Mouse (Mus musculus) hindbrain, embryonic 13.5 days (tissue): ENCODE measurements around the gene Cd2. TPM values are rescaled to one million over a fixed set of nuclear protein-coding genes. Genes with fewer than 3 reads are reported as not detected.

Experiments
- ATAC-seq: fragments of 200-750 bp; cut with Nextera tagmentation; 2 replicates; pipeline ENCODE4 v1.8.0; 2017; ENCODE audit warnings: moderate TSS enrichment; ENCODE audit not compliant: low FRiP score
- H3K27ac ChIP-seq: fragments of 300-500 bp; sonication (generic); 2 replicates; pipeline ENCODE4 v1.5.1; 2015; ENCODE audit warnings: inconsistent platforms, mild to moderate bottlenecking, moderate library complexity
- H3K27me3 ChIP-seq: fragments of 300-500 bp; sonication (generic); 2 replicates; pipeline ENCODE4 v1.6.1; 2015; ENCODE audit warnings: mild to moderate bottlenecking, inconsistent platforms
- H3K36me3 ChIP-seq: fragments of 300-500 bp; sonication (generic); 2 replicates; pipeline ENCODE4 v1.6.1; 2015; ENCODE audit warnings: mild to moderate bottlenecking, inconsistent platforms
- H3K4me1 ChIP-seq: fragments of 300-500 bp; sonication (generic); replicated peaks from 2 replicates; pipeline ENCODE4 v1.6.1; 2015; ENCODE audit warnings: inconsistent platforms
- H3K4me2 ChIP-seq: fragments of 300-500 bp; sonication (generic); 2 replicates; pipeline ENCODE4 v1.6.1; 2015; ENCODE audit warnings: inconsistent platforms, mild to moderate bottlenecking, moderate library complexity
- H3K4me3 ChIP-seq: fragments of 300-500 bp; sonication (generic); 2 replicates; pipeline ENCODE4 v1.5.1; 2015; ENCODE audit warnings: mild to moderate bottlenecking, inconsistent platforms
- H3K9ac ChIP-seq: fragments of 300-500 bp; sonication (generic); 2 replicates; pipeline ENCODE4 v1.6.1; 2015; ENCODE audit warnings: mild to moderate bottlenecking, inconsistent platforms
- H3K9me3 ChIP-seq: fragments of 300-500 bp; sonication (generic); 2 replicates; pipeline ENCODE4 v1.6.1; 2016; ENCODE audit warnings: inconsistent platforms
- WGBS: fragments of 180-500 bp; shearing (Covaris S2); methylation state at CpG from one replicate; pipeline ENCODE4 v1.1.7; 2015; 5-methylcytosine and 5-hydroxymethylcytosine counted together
- polyA plus RNA-seq: library from polyadenylated mRNA; unstranded; fragments of >200 nt; fragmentation: Nextera tagmentation; extraction: Ambion mirVana; gene quantifications from 2 replicates; pipeline ENCODE4 v1.2.1, GENCODE M21; 2015

Cd2 gene
- polyA plus RNA-seq, 1 experiment from 2014 or later, result not detected

GRCm38 (mm10) chr3:101278396-101278795, 9.3 kb downstream of the Cd2 start:
- ATAC-seq, result no peak

GRCm38 (mm10) chr3:101277830-101278229, 9.9 kb downstream of the Cd2 start:
- H3K9ac ChIP-seq, result no peak overlapping the region
- no peak overlapping the region for H3K4me3 ChIP-seq
- no peaks in the 10 kb centered on the region for H3K27me3 ChIP-seq
- H3K9me3 ChIP-seq, result no peaks in the 10 kb centered on the region
- no peak overlapping the region for H3K4me2 ChIP-seq
- WGBS, result 86% methylated on average over 4 of the region's 4 CpGs
- H3K4me1 ChIP-seq, result peaks cover 18% of the 10 kb centered on the region
- ATAC-seq, result no peak
- H3K27ac ChIP-seq, result no peak overlapping the region
- no peaks in the 10 kb centered on the region for H3K36me3 ChIP-seq

More at GRCm38 (mm10) chr3:101278396-101278795, 9.3 kb downstream of the Cd2 start:
- Histone ChIP-seq H3K9ac (no peak overlapping the region), H3K4me3 (no peak overlapping the region), H3K4me2 (no peak overlapping the region), H3K4me1 (peaks cover 18% of the 10 kb centered on the region), H3K36me3 (no peaks in the 10 kb centered on the region), H3K27ac (no peak overlapping the region), H3K27me3 (no peaks in the 10 kb centered on the region), H3K9me3 (no peaks in the 10 kb centered on the region)
- WGBS, result 93% methylated on average over 5 of the region's 5 CpGs

- no peak for ATAC-seq
- Histone ChIP-seq H3K27ac (no peak overlapping the region), H3K9me3 (no peaks in the 10 kb centered on the region), H3K27me3 (no peaks in the 10 kb centered on the region), H3K9ac (no peak overlapping the region), H3K4me1 (peaks cover 18% of the 10 kb centered on the region), H3K4me3 (no peak overlapping the region), H3K4me2 (no peak overlapping the region), H3K36me3 (no peaks in the 10 kb centered on the region)
- WGBS, result 71% methylated on average over 12 of the region's 12 CpGs
Measured at GRCm38 (mm10) chr3:101276501-101277320, 11.0 kb downstream of the Cd2 start.

- H3K9ac ChIP-seq, result no peak overlapping the region
- no peak for ATAC-seq
- H3K4me3 ChIP-seq, result no peak overlapping the region
- no peaks in the 10 kb centered on the region for H3K27me3 ChIP-seq
- H3K4me2 ChIP-seq, result no peak overlapping the region
- no peaks in the 10 kb centered on the region for H3K36me3 ChIP-seq
- H3K4me1 ChIP-seq, result peaks cover 13% of the 10 kb centered on the region
- WGBS, result 89% methylated on average over 16 of the region's 16 CpGs
- no peak overlapping the region for H3K27ac ChIP-seq
- H3K9me3 ChIP-seq, result no peaks in the 10 kb centered on the region
Measured at GRCm38 (mm10) chr3:101275636-101276300, 12.0 kb downstream of the Cd2 start.

- 92% methylated on average over 3 of the region's 3 CpGs for WGBS
- no peak overlapping the region for H3K4me2 ChIP-seq
- H3K36me3 ChIP-seq, result no peaks in the 10 kb centered on the region
- peaks cover 9% of the 10 kb centered on the region for H3K4me1 ChIP-seq
- H3K9ac ChIP-seq, result no peak overlapping the region
- H3K27ac ChIP-seq, result no peak overlapping the region
- no peak overlapping the region for H3K4me3 ChIP-seq
- no peaks in the 10 kb centered on the region for H3K9me3 ChIP-seq
- no peaks in the 10 kb centered on the region for H3K27me3 ChIP-seq
- no peak for ATAC-seq
Measured at GRCm38 (mm10) chr3:101274794-101275193, 12.9 kb downstream of the Cd2 start.

GRCm38 (mm10) chr3:101274041-101274770, 13.5 kb downstream of the Cd2 start:
- Histone ChIP-seq H3K27ac (no peak overlapping the region), H3K36me3 (no peaks in the 10 kb centered on the region), H3K4me2 (no peak overlapping the region), H3K4me1 (peaks cover 9% of the 10 kb centered on the region), H3K9me3 (no peaks in the 10 kb centered on the region), H3K27me3 (no peaks in the 10 kb centered on the region), H3K9ac (no peak overlapping the region), H3K4me3 (no peak overlapping the region)
- 84% methylated on average over 12 of the region's 12 CpGs for WGBS
- ATAC-seq, result no peak

- H3K36me3 ChIP-seq, result no peaks in the 10 kb centered on the region
- WGBS, result 56% methylated on average over 1 of the region's 1 CpGs
- H3K27ac ChIP-seq, result no peak overlapping the region
- H3K9me3 ChIP-seq, result peaks cover 1% of the 10 kb centered on the region; the same call in 1 of the 2 replicates
- no peak overlapping the region for H3K4me2 ChIP-seq
- H3K9ac ChIP-seq, result no peak overlapping the region
- peaks cover 9% of the 10 kb centered on the region for H3K4me1 ChIP-seq
- H3K4me3 ChIP-seq, result no peak overlapping the region
- H3K27me3 ChIP-seq, result no peaks in the 10 kb centered on the region
- no peak for ATAC-seq
Measured at GRCm38 (mm10) chr3:101272166-101272565, 15.6 kb downstream of the Cd2 start.

- Histone ChIP-seq H3K4me1 (no peaks in the 10 kb centered on the region), H3K9ac (no peak overlapping the region), H3K36me3 (no peaks in the 10 kb centered on the region), H3K27me3 (no peaks in the 10 kb centered on the region), H3K9me3 (peaks cover 2% of the 10 kb centered on the region; the same call in 1 of the 2 replicates), H3K4me3 (no peak overlapping the region), H3K4me2 (no peak overlapping the region), H3K27ac (no peak overlapping the region)
- ATAC-seq, result no peak
- WGBS, result 92% methylated on average over 5 of the region's 5 CpGs
Measured at GRCm38 (mm10) chr3:101270833-101271232, 16.9 kb downstream of the Cd2 start.

GRCm38 (mm10) chr3:101268361-101268760, 19.4 kb downstream of the Cd2 start:
- Histone ChIP-seq H3K27ac (no peak overlapping the region), H3K36me3 (no peaks in the 10 kb centered on the region), H3K4me1 (no peaks in the 10 kb centered on the region), H3K4me3 (no peak overlapping the region), H3K27me3 (no peaks in the 10 kb centered on the region), H3K9ac (no peak overlapping the region), H3K4me2 (no peak overlapping the region), H3K9me3 (peaks cover 2% of the 10 kb centered on the region; the same call in 1 of the 2 replicates)
- ATAC-seq, result no peak
- 91% methylated on average over 7 of the region's 7 CpGs for WGBS

GRCm38 (mm10) chr3:101265561-101266091, 22.1 kb downstream of the Cd2 start:
- Histone ChIP-seq H3K4me1 (0 out of 2 replicates have a peak, but pooled peaks cover 2% of the 10 kb centered on the region), H3K36me3 (no peaks in the 10 kb centered on the region), H3K27me3 (no peaks in the 10 kb centered on the region), H3K9ac (no peak overlapping the region), H3K9me3 (peaks cover 2% of the 10 kb centered on the region; the same call in 1 of the 2 replicates), H3K4me2 (no peak overlapping the region), H3K4me3 (no peak overlapping the region), H3K27ac (no peak overlapping the region)
- no peak for ATAC-seq
- WGBS, result 86% methylated on average over 3 of the region's 3 CpGs

GRCm38 (mm10) chr3:101258976-101259375, 28.8 kb downstream of the Cd2 start:
- Histone ChIP-seq H3K36me3 (no peaks in the 10 kb centered on the region), H3K4me3 (no peak overlapping the region), H3K4me1 (0 out of 2 replicates have a peak, but pooled peaks cover 2% of the 10 kb centered on the region), H3K4me2 (no peak overlapping the region), H3K27ac (no peak overlapping the region), H3K27me3 (no peaks in the 10 kb centered on the region), H3K9ac (no peak overlapping the region), H3K9me3 (no peaks in the 10 kb centered on the region)
- ATAC-seq, result no peak
- WGBS, result 67% methylated on average over 2 of the region's 2 CpGs

- Histone ChIP-seq H3K4me2 (no peak overlapping the region), H3K9ac (no peak overlapping the region), H3K27me3 (no peaks in the 10 kb centered on the region), H3K36me3 (no peaks in the 10 kb centered on the region), H3K9me3 (no peaks in the 10 kb centered on the region), H3K27ac (no peak overlapping the region), H3K4me1 (0 out of 2 replicates have a peak, but pooled peaks cover 4% of the 10 kb centered on the region), H3K4me3 (no peak overlapping the region)
- ATAC-seq, result no peak
- 83% methylated on average over 8 of the region's 8 CpGs for WGBS
Measured at GRCm38 (mm10) chr3:101256090-101256489, 31.6 kb downstream of the Cd2 start.
